Mouse (Mus musculus) liver, embryonic 14.5 days (tissue): ENCODE measurements around the gene Gm10037. TPM values are rescaled to one million over a fixed set of nuclear protein-coding genes. Genes with fewer than 3 reads are reported as not detected.
A peak's percentile ranks its signal among the peaks of the same experiment; 100 is the strongest.

Source experiments
- ATAC-seq: fragments of 200-750 bp; cut with Nextera tagmentation; 2 replicates; pipeline ENCODE4 v1.8.0; 2017; ENCODE audit warnings: moderate number of reproducible peaks, mild to moderate bottlenecking, moderate library complexity; ENCODE audit not compliant: insufficient read depth
- DNase-seq, 3 experiments: peaks; one replicate each; pipeline ENCODE4 v3.0.0-alpha.2; 2012 to 2013; ENCODE audit warnings: low read depth in 3 of 3, low spot score in 3 of 3
- H3K27ac ChIP-seq: fragments of 300-500 bp; sonication (generic); 2 replicates; pipeline ENCODE4 v1.5.1; 2014; ENCODE audit warnings: moderate library complexity, mild to moderate bottlenecking, control low read depth, inconsistent platforms
- H3K27me3 ChIP-seq: fragments of 300-500 bp; sonication (generic); 2 replicates; pipeline ENCODE4 v1.6.1; 2014; ENCODE audit warnings: mild to moderate bottlenecking, low read length, moderate library complexity; ENCODE audit not compliant: control insufficient read depth, insufficient read depth
- H3K36me3 ChIP-seq: fragments of 300-500 bp; sonication (generic); replicated peaks from 2 replicates; pipeline ENCODE4 v1.6.1; 2014; ENCODE audit warnings: low read depth; ENCODE audit not compliant: control insufficient read depth, insufficient read depth
- H3K4me1 ChIP-seq, 2 experiments: fragments of 200-500 bp in 1 of 2; fragments of 300-500 bp in 1 of 2; sonication (generic) in 1 of 2; replicated peaks; 2 replicates each; pipeline ENCODE4 v1.6.1; 2012 to 2014; ENCODE audit warnings: antibody characterized with exemption in 1 of 2, inconsistent platforms in 1 of 2, low read length in 1 of 2; ENCODE audit not compliant: control insufficient read depth in 2 of 2, insufficient read depth in 2 of 2
- H3K4me2 ChIP-seq: fragments of 300-500 bp; sonication (generic); 2 replicates; pipeline ENCODE4 v1.6.1; 2014; ENCODE audit warnings: low read depth, mild to moderate bottlenecking, control low read depth, moderate library complexity
- H3K4me3 ChIP-seq, 2 experiments: fragments of 200-500 bp in 1 of 2; fragments of 300-500 bp in 1 of 2; sonication (generic) in 1 of 2; 2 replicates each; pipeline ENCODE4 v1.5.1; 2012 to 2014; ENCODE audit warnings: low read depth in 2 of 2, low read length in 2 of 2, mild to moderate bottlenecking in 2 of 2, control low read depth in 1 of 2, inconsistent platforms in 1 of 2, moderate library complexity in 1 of 2; ENCODE audit not compliant: insufficient read depth in 1 of 2
- H3K9ac ChIP-seq: fragments of 300-500 bp; sonication (generic); replicated peaks from 2 replicates; pipeline ENCODE4 v1.6.1; 2014; ENCODE audit warnings: mild to moderate bottlenecking, control low read depth, moderate library complexity
- H3K9me3 ChIP-seq: fragments of 300-500 bp; sonication (generic); 2 replicates; pipeline ENCODE4 v1.6.1; 2016; ENCODE audit warnings: low read length, mixed read lengths; ENCODE audit not compliant: control insufficient read depth
- CTCF ChIP-seq: IDR thresholded peaks from 2 replicates; pipeline ENCODE4 v1.5.1; 2016; ENCODE audit warnings: antibody characterized with exemption, low read depth, control low read depth
- EP300 ChIP-seq: IDR thresholded peaks from 2 replicates; pipeline ENCODE4 v1.6.1; 2016; ENCODE audit warnings: antibody characterized with exemption, low read depth
- WGBS: fragments of 180-500 bp; shearing (Covaris S2); extraction: QIAGEN DNeasy Blood & Tissue Kit; methylation state at CpG from one replicate; pipeline ENCODE4 v1.1.7; 2014; ENCODE audit not compliant: insufficient replicate concordance; 5-methylcytosine and 5-hydroxymethylcytosine counted together
- polyA plus RNA-seq, 2 experiments: library from polyadenylated mRNA; depleted of rRNA in 1 of 2; stranded (reverse) in 1 of 2; unstranded in 1 of 2; fragments of >200 nt; fragmentation: Nextera tagmentation in 1 of 2; extraction: Ambion mirVana in 1 of 2; gene quantifications; 2 replicates each; pipeline versions ENCODE4 v1.2.1 to v1.2.3; 2012 to 2014

Gm10037 gene
- polyA plus RNA-seq, 2 experiments: 0.26 to 0.28 TPM

DNA sequence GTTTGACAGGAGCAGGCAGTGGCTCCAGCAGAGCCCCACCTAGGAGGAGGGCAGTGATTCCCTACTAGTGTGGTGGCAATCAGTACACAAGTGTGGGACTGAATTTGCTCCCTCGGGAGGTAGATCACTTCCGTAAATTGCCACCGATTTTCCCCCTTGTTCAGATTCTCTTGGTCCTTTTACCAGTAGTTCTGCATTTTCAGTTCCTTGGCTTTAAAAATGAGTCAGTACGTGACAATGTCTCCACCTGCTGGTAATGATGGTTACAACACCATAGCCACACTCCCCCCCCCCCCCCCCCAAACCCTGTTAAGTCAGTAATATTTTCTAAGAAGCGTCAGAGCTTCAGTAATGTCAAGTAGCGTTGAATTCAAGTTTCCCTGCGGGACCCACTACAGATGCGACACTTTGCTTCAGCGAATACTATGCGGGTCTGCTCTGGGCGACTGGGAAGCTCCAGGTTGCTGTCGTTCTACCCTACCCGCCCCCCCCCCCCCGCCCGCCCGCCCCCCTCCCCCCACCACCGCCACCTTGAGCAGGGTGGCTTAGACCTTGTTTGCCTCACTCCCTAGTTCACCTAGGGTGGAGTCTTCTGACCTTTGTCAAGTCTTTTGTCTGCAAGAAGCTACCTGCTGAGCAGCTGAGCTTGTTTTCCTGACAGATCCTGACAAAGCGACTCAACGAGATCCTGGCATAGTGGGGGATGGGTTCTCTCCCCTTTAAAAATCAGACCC lies 13.4 kb downstream of the Gm10037 start:
- Histone ChIP-seq H3K4me2 (peak overlapping the region; percentile 46), H3K9ac (no peak overlapping the region), H3K4me3 (peak overlapping the region in 1 of 2 experiments; percentile 49; a peak in 2 of 4 replicates), H3K27ac (no peak overlapping the region), H3K4me1 (peaks cover 0 to 4% of the 10 kb centered on the region in 2 experiments; a peak in 2 of 4 replicates), H3K36me3 (no peaks in the 10 kb centered on the region), H3K27me3 (no peaks in the 10 kb centered on the region), H3K9me3 (no peaks in the 10 kb centered on the region)
- WGBS: 1% methylated on average over 17 of the region's 19 CpGs
- DNase-seq: peak; percentile 2 to 37 (median 16)
- ATAC-seq: no peak
- TF ChIP-seq EP300 (no peak), CTCF (peak; percentile 54)

- TF ChIP-seq EP300: no peak
- TF ChIP-seq CTCF: no peak
- no peak for DNase-seq
- 0 out of 4 replicates have a peak overlapping the region, but pooled peaks of 1 of the 2 experiments have one; percentile 49 for H3K4me3 ChIP-seq
- H3K4me1 ChIP-seq: peaks cover 0 to 4% of the 10 kb centered on the region in 2 experiments; a peak in 2 of 4 replicates
- ATAC-seq: no peak
- no peaks in the 10 kb centered on the region for H3K27me3 ChIP-seq
- no peak overlapping the region for H3K9ac ChIP-seq
- no peaks in the 10 kb centered on the region for H3K9me3 ChIP-seq
- H3K36me3 ChIP-seq: no peaks in the 10 kb centered on the region
- WGBS: 27% methylated on average over 8 of the region's 8 CpGs
- no peak overlapping the region for H3K27ac ChIP-seq
- H3K4me2 ChIP-seq: peak overlapping the region; percentile 46
These were observed 13.9 kb downstream of the Gm10037 start for GRCm38 (mm10) chr13:67844853-67845194.

GRCm38 (mm10) chr13:67850361-67850760 lies 19.5 kb downstream of the Gm10037 start:
- Histone ChIP-seq H3K4me3 (no peak overlapping the region), H3K36me3 (no peaks in the 10 kb centered on the region), H3K4me2 (no peak overlapping the region), H3K27ac (no peak overlapping the region), H3K9me3 (no peaks in the 10 kb centered on the region), H3K4me1 (no peaks in the 10 kb centered on the region), H3K27me3 (no peaks in the 10 kb centered on the region), H3K9ac (no peak overlapping the region)
- DNase-seq (no peak), ATAC-seq (no peak)
- TF ChIP-seq EP300 (no peak), CTCF (no peak)
- WGBS: 54% methylated on average over 3 of the region's 3 CpGs

GRCm38 (mm10) chr13:67853130-67853529 lies 22.2 kb downstream of the Gm10037 start:
- no peaks in the 10 kb centered on the region for H3K4me1 ChIP-seq
- H3K27me3 ChIP-seq: no peaks in the 10 kb centered on the region
- H3K9me3 ChIP-seq: no peaks in the 10 kb centered on the region
- no peaks in the 10 kb centered on the region for H3K36me3 ChIP-seq
- no peak for DNase-seq
- 64% methylated on average over 6 of the region's 6 CpGs for WGBS
- no peak overlapping the region for H3K4me2 ChIP-seq
- ATAC-seq: no peak
- no peak overlapping the region for H3K27ac ChIP-seq
- TF ChIP-seq EP300 (no peak), CTCF (no peak)
- no peak overlapping the region for H3K4me3 ChIP-seq
- H3K9ac ChIP-seq: no peak overlapping the region

- Histone ChIP-seq H3K36me3 (no peaks in the 10 kb centered on the region), H3K9me3 (no peaks in the 10 kb centered on the region), H3K27me3 (no peaks in the 10 kb centered on the region), H3K9ac (no peak overlapping the region), H3K27ac (no peak overlapping the region), H3K4me2 (no peak overlapping the region), H3K4me3 (no peak overlapping the region), H3K4me1 (no peaks in the 10 kb centered on the region)
- TF ChIP-seq EP300: no peak
- TF ChIP-seq CTCF: no peak
- 54% methylated on average over 2 of the region's 2 CpGs for WGBS
- ATAC-seq (no peak), DNase-seq (no peak)
These were observed 23.1 kb downstream of the Gm10037 start for GRCm38 (mm10) chr13:67853983-67854382.
